Mouse (Mus musculus): ENCODE data around the gene 2300009A05Rik.

DNA sequence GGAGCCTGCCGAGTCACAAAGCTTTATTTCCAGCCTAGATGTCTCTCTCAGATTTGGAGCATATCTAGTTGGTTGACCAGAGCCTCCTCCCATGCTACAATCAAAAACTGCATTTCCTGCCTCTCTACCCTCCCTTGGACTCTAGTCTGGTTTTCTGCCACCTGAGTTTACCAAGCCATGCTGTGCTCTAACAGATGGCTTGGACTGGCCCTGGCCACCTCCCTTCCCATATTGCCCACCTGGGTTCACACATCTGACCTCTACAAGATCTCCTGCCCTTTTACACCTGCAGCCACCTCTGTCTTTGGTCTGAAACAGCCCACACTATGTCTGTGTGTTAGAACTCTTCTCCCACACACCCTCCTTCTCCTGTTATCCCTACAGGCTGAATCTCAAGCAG lies 50.9 kb downstream of the 2300009A05Rik start:
- no peak for TF ChIP-seq CTCF (IDR thresholded peaks at IDR 0.05; ENCODE audit: insufficient read depth, low read length)
- TF ChIP-seq POLR2A (IDR thresholded peaks at IDR 0.05; ENCODE audit: borderline replicate concordance, extremely low read depth, low read depth, low read length): no peak
